Mouse (Mus musculus): ENCODE data around the gene Zfp280c. TPM values are rescaled to one million over a fixed set of nuclear protein-coding genes. Genes with fewer than 3 reads are reported as not detected.

The Zfp280c gene
- polyA plus RNA-seq, 1 experiment from 2014 or later, result 9.3 TPM

DNA sequence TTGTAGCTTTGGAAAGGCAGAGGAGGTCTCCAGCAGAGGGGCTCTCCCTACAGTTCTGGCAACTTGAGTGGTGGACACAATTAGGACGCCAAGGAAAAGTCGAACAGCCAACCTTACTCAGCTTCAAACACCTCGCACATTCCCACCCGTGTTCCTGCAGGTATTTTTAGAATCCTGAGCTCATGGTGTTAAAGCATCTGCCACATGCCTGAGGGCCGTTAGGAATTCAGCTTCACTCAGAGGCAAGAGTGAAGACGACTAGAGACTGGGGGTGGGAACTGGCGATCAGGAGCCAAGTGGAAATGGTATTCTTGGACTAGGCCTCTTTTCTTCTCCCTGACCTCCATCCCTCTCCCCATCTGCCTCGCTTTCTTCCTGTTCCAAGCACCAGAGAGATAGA lies 68.4 kb downstream of the Zfp280c start:
- Histone ChIP-seq H3K4me3 (no peak overlapping the region), H3K36me3 (replicated peaks) (no peaks in the 10 kb centered on the region; the same call in 1 of the 2 replicates), H3K9ac (no peak overlapping the region), H3K4me1 (peaks cover 20% of the 10 kb centered on the region; the same call in 1 of the 2 replicates), H3K9me3 (no peaks in the 10 kb centered on the region), H3K4me2 (no peak overlapping the region), H3K27me3 (replicated peaks) (no peaks in the 10 kb centered on the region), H3K27ac (no peak overlapping the region)
- no peak for ATAC-seq (replicated peaks)
- 75% methylated on average over 8 of the region's 8 CpGs for WGBS

DNA sequence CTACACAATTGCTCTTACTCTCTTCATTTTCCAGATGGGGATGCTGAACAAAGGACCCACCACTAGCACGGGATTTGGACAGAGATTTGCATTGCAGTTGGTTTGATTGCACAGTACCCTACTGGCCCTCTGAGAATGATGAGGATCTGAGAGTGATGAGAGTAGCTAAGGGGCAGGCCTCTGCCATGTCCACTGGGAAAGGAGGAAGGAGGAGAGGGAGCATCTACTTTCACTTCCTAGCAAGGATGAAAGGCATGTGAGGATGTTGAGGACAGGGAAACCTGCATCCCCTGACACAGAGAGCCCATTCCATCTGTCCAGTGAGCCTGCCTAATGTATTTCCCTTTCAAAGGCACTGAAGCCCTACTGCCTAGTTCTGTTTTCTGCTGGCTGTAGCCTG lies 69.0 kb downstream of the Zfp280c start:
- WGBS, result 60% methylated on average over 1 of the region's 1 CpGs
- no peak overlapping the region for H3K4me3 ChIP-seq
- no peak overlapping the region for H3K9ac ChIP-seq
- no peaks in the 10 kb centered on the region for H3K9me3 ChIP-seq
- peaks cover 20% of the 10 kb centered on the region; the same call in 1 of the 2 replicates for H3K4me1 ChIP-seq
- ATAC-seq (replicated peaks), result no peak
- H3K36me3 ChIP-seq (replicated peaks), result no peaks in the 10 kb centered on the region
- no peak overlapping the region for H3K4me2 ChIP-seq
- H3K27ac ChIP-seq, result no peak overlapping the region
- H3K27me3 ChIP-seq (replicated peaks), result no peaks in the 10 kb centered on the region

DNA sequence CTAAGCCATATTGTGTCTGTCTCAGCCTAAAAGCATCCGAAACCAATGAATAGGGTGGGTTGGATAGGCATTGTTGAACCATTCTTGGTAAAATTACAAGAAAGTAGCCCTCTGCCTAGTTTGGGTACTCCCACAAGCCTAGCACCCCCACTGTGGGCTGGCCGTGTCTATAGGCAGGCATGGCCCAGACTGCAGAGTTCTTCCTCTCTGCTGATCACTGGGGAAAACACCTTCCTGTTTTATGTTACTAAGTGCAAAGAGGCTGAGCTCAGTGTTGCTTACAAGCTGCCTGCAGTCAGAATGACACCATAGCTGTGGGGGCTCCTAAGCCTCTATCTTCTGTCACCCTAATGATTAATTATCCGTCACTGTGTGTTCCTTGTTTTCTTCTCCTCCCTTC lies 70.8 kb downstream of the Zfp280c start:
- Histone ChIP-seq H3K27me3 (replicated peaks) (no peaks in the 10 kb centered on the region), H3K4me3 (peak overlapping the region; percentile 21), H3K9ac (no peak overlapping the region), H3K4me1 (peaks cover 20% of the 10 kb centered on the region; the same call in 1 of the 2 replicates), H3K9me3 (no peaks in the 10 kb centered on the region), H3K36me3 (replicated peaks) (no peaks in the 10 kb centered on the region), H3K4me2 (peak overlapping the region; percentile 68), H3K27ac (no peak overlapping the region)
- WGBS, result 66% methylated on average over 3 of the region's 3 CpGs
- no peak for ATAC-seq (replicated peaks)

DNA sequence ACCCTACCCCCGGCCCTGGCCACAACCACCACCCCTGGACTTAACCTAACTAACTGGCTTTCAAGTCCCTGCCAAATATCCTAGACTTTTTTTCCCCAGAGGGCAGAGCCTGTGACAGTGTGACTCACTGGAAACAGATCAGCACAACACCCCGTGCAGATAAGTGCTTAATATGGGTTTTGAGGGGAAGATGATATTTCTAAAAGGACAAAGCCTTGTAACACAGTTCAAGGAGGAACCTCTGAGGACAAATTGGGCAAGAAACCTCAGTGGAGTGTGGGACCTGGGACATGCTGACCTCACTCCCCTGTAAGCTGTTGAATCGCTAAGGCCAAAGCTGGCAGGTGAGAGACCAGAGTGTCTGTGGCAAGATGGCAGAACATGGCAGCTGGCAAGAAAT lies 72.7 kb downstream of the Zfp280c start:
- H3K4me3 ChIP-seq, result peak overlapping the region; percentile 56
- peaks cover 20% of the 10 kb centered on the region; the same call in 1 of the 2 replicates for H3K4me1 ChIP-seq
- WGBS, result 83% methylated on average over 3 of the region's 3 CpGs
- no peak overlapping the region for H3K9ac ChIP-seq
- ATAC-seq (replicated peaks), result no peak
- H3K9me3 ChIP-seq, result no peaks in the 10 kb centered on the region
- H3K27me3 ChIP-seq (replicated peaks), result no peaks in the 10 kb centered on the region
- H3K27ac ChIP-seq, result no peak overlapping the region
- peak overlapping the region; percentile 68 for H3K4me2 ChIP-seq
- no peaks in the 10 kb centered on the region for H3K36me3 ChIP-seq (replicated peaks)

DNA sequence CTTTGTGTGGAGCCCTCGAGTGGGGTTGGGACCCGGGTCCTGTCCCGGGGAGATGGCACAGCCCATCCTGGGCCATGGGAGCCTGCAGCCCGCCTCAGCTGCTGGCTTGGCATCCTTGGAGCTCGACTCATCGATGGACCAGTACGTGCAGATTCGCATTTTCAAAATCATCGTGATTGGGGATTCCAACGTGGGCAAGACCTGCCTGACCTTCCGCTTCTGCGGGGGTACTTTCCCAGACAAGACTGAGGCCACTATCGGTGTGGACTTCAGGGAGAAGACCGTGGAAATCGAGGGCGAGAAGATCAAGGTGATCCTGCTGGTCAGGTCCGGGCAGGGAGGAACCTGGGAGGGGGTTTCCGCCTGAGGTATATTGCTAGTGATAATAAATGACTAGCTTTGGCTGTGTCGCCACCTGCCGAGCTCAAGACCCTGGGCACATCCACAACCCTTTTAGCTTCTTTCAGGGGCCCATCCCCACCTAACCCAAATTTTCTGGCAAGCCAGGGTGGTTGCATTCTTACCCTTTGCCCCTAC lies 74.7 kb downstream of the Zfp280c start:
- Histone ChIP-seq H3K4me3 (peak overlapping the region; percentile 56), H3K4me2 (peak overlapping the region; percentile 68), H3K27ac (peak overlapping the region; percentile 95), H3K36me3 (replicated peaks) (no peaks in the 10 kb centered on the region), H3K9me3 (no peaks in the 10 kb centered on the region), H3K9ac (peak overlapping the region; percentile 72), H3K27me3 (replicated peaks) (no peaks in the 10 kb centered on the region), H3K4me1 (peaks cover 20% of the 10 kb centered on the region; the same call in 1 of the 2 replicates)
- WGBS, result 27% methylated on average over 20 of the region's 20 CpGs
- ATAC-seq (replicated peaks), result 0 out of 2 replicates have a peak, but pooled peaks have one; percentile 3

DNA sequence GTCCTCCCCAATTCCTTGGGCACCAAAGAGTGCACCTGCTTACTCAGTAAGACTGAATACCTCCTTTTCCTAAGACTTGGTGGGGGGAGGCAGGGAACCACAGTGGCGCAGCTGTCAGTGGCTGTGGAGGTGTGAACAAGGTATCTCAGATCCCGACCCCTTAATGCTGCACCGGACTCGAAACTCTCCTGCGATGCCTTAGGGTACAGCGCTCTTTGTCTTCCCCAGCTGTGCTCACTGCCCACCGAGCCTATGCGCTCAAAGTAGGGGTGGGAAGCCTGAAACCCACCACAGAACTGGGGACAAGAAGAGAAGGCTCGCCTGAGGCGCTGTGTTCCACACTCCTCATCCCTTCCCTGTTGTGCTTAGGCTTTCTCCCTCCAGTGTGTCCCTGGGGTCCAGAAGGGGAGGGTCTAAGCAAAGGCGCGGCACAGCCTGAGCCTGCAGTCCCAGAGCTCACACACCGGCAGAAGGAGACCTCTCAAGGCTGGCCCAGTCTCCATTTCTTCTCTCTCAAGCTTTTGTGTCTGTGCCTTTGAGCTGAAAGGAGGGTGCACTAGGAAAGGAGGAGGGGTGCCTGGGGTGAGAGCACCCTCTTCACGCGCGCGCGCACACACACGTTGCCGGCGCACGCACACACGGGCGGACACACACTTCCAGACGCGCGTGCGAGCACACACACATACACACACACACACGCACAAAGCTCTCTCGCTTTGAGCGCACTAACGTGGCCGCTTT lies 75.3 kb downstream of the Zfp280c start, which contains the start of gene Rab33a:
TSS of gene Rab33a (plus strand) at position 478 of the 741 bp plus-strand sequence.
- Histone ChIP-seq H3K36me3 (replicated peaks) (no peaks in the 10 kb centered on the region), H3K4me2 (peak within 1 kb of the TSS; percentile 68), H3K27me3 (replicated peaks) (no peaks in the 10 kb centered on the region), H3K27ac (peak within 1 kb of the TSS; percentile 95), H3K4me1 (peaks cover 20% of the 10 kb centered on the region; the same call in 1 of the 2 replicates), H3K4me3 (peak within 1 kb of the TSS; percentile 56), H3K9ac (peak within 1 kb of the TSS; percentile 72), H3K9me3 (no peaks in the 10 kb centered on the region)
- peak; percentile 81 for ATAC-seq (replicated peaks)
- 40% methylated on average over 33 of the region's 33 CpGs for whole genome bisulfite sequencing

DNA sequence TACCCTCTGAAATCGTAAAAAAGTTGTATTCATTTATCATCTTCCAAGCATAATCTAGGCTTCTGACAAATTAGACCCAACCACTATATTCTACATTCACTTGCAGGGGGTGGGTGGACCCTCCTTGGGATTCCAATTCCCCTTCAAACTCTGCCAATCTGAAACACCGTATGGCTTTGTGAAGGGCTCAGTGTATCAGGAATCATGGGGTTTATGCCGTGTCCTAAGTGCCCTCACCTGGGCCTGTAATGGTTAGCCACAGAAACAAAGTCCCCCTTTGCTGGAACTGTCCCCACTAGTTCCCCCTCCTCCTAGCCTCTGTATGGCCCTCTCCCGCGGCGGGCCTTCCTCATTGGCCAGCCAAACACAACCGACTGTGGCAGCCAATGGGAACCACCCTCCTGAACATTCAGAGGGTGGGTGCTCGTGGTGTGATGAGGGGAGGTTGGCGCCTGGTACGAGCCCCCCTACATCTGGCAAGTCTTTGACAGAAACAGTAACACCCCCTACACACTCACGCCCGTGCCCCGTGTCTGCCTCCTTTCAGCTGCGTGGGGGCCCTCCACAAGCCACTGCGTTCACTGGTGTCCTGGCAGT lies 76.0 kb downstream of the Zfp280c start:
- ATAC-seq (replicated peaks), result peak; percentile 97
- Histone ChIP-seq H3K9ac (peak overlapping the region; percentile 72), H3K4me2 (peak overlapping the region; percentile 68), H3K36me3 (replicated peaks) (no peaks in the 10 kb centered on the region), H3K4me3 (peak overlapping the region; percentile 56), H3K27me3 (replicated peaks) (no peaks in the 10 kb centered on the region), H3K9me3 (no peaks in the 10 kb centered on the region), H3K4me1 (peaks cover 16% of the 10 kb centered on the region; the same call in 1 of the 2 replicates), H3K27ac (peak overlapping the region; percentile 95)
- 29% methylated on average over 15 of the region's 15 CpGs for WGBS

DNA sequence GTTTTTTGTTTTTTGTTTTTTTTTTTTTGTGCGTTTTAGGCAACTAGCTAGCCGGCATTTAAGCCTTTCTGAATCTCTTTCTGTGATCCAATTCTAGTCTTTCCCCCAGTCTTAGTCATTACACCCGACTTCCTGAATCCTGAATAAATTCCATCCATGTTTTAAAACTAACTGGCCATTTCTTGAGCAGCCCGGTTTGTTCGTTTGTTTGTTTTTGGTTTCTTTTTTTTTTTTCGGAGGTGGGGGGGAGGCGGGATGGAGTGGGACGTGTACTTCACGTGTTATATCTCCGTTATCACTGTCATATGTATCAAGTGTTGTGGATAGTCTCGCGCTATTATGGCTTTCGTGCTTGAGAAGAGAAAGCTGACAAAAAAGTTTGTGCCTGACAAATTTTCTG lies 80.5 kb downstream of the Zfp280c start:
- Histone ChIP-seq H3K9ac (no peak overlapping the region), H3K27ac (no peak overlapping the region), H3K4me1 (peaks cover 7% of the 10 kb centered on the region), H3K27me3 (replicated peaks) (no peaks in the 10 kb centered on the region), H3K4me3 (peak overlapping the region; percentile 55), H3K4me2 (peak overlapping the region; percentile 58), H3K9me3 (no peaks in the 10 kb centered on the region), H3K36me3 (replicated peaks) (no peaks in the 10 kb centered on the region)
- 21% methylated on average over 13 of the region's 13 CpGs for WGBS
- ATAC-seq (replicated peaks), result no peak

DNA sequence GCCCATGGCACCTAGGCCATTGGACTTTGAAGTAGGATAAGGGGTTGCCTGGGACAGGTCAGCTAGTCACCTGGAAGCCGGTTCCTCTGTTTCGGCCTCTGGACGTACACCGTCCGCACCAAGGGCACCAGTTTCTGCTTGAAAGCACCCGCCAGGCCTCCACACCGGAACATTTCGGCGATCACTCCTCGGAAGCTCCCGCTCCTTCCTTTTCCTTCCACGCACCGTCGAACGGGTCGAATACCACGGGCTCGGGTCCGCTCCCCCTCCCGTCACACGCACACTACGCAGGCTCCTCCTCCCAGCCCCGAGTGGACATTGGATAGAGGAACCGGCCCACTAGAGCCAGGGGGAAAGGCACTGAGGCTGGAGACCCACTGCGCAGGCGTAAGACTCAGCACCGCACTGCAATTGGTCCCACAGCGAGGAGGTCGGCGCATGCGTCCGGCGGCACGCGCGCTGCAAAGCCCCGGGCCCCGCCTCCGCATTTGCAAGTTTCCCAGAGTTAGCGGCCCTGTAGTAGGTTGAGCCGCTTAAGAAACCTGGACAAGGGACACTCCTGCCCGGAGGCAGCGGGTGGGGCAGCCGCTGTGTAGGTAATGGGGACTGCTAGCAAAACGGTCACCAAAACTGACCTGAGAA lies 81.0 kb downstream of the Zfp280c start, which contains the start of gene Aifm1:
TSS of gene Aifm1 (minus strand) at position 398 of the 642 bp plus-strand sequence.
- no peaks in the 10 kb centered on the region for H3K9me3 ChIP-seq
- H3K4me1 ChIP-seq, result peaks cover 7% of the 10 kb centered on the region
- WGBS, result 20% methylated on average over 45 of the region's 45 CpGs
- no peaks in the 10 kb centered on the region for H3K36me3 ChIP-seq (replicated peaks)
- peak within 1 kb of the TSS; percentile 52 for H3K9ac ChIP-seq
- peak within 1 kb of the TSS; percentile 55 for H3K4me3 ChIP-seq
- H3K4me2 ChIP-seq, result peak within 1 kb of the TSS; percentile 58
- H3K27me3 ChIP-seq (replicated peaks), result no peaks in the 10 kb centered on the region
- 0 out of 2 replicates have a peak within 1 kb of the TSS, but pooled peaks have one; percentile 34 for H3K27ac ChIP-seq
- ATAC-seq (replicated peaks), result peak; percentile 97

DNA sequence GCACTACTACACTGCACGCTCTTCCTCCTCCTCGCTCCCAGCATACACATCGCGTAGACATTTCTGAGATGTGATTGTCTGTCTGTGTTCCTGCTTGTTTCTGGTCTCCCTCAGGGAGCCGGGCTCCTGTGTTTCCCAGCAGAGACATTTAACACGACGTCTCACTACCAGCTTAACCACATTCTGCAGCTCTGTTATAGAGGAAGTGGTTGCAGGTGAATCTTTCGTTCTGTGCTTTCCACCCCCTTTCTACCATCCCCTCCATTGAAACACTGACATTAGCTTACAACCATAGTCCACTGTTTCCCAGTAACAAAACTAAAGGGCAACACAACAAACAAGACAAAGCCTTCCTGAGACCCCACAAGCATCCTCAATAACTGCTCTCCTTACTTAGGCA lies 100.5 kb downstream of the Zfp280c start:
- Histone ChIP-seq H3K4me2 (no peak overlapping the region), H3K4me3 (no peak overlapping the region), H3K9me3 (no peaks in the 10 kb centered on the region), H3K9ac (no peak overlapping the region), H3K27ac (no peak overlapping the region), H3K27me3 (replicated peaks) (no peaks in the 10 kb centered on the region), H3K4me1 (no peaks in the 10 kb centered on the region), H3K36me3 (replicated peaks) (no peaks in the 10 kb centered on the region)
- no peak for ATAC-seq (replicated peaks)
- 90% methylated on average over 8 of the region's 8 CpGs for WGBS

Data from midbrain, embryonic 15.5 days (tissue).